Mouse (Mus musculus): ENCODE data around the gene Dpm3. TPM values are rescaled to one million over a fixed set of nuclear protein-coding genes. Genes with fewer than 3 reads are reported as not detected.

Dpm3 gene
- total and polyA plus RNA-seq, 2 experiments from 2014 or later, result 97.8 to 347 TPM

DNA sequence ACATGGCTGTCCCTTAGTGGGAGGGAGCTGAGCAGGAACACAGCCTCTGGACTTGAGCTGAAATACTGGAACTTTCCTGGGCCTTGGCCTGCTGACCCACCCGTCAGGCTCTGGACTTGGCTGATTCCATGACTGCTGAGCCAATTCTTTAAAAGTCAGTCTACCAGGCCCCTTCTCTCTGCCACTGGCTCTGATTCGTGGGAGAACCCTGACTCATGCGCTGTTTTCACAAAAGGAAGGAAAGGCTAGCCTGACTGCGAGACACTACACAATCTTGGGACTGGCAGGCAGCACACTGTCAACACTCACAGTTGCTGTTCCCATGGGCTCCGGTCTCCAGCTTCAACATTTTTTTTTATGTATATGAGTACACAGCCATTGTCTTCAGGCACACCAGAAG is 3.0 kb upstream of the Dpm3 start:
- H3K27me3 ChIP-seq (ENCODE audit: insufficient read depth, low read length), result no peaks in the 10 kb centered on the region
- no peak overlapping the region for H3K4me2 ChIP-seq (ENCODE audit: low read depth, low read length)
- 76% methylated on average over 5 of the region's 5 CpGs for WGBS
- H3K9ac ChIP-seq (replicated peaks; ENCODE audit: low read length), result no peak overlapping the region
- H3K27ac ChIP-seq, result no peak overlapping the region
- 0 out of 2 replicates have a peak, but pooled peaks cover 3% of the 10 kb centered on the region for H3K4me1 ChIP-seq (ENCODE audit: insufficient read depth, low read length)
- H3K4me3 ChIP-seq (ENCODE audit: low read length), result no peak overlapping the region
- no peaks in the 10 kb centered on the region for H3K9me3 ChIP-seq (ENCODE audit: low read length)
- no peaks in the 10 kb centered on the region for H3K36me3 ChIP-seq (ENCODE audit: insufficient read depth, low read length)
- ATAC-seq (no peak), DNase-seq (ENCODE audit: low spot score) (no peak)
- no peak for TF ChIP-seq CTCF (IDR thresholded peaks at IDR 0.05; ENCODE audit: low read depth)

DNA sequence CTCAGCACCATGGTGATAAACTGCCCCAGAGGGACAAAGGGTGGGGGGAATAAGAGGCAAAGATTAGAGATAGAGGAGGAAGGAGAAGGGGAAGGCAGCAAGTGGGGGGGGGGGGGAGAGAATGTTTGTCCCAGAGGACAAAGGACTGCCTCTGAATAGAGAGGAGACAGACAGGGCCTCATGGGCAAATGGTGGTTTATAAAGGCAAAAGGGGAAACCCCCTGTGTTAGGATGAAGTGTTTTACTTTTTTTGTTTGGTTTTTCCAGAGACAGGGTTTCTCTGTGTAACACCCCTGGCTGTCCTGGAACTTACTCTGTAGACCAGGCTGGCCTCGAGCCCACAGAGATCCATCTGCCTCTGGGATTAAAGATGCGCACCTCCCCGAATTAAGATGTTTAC is 1.1 kb downstream of the Dpm3 start:
- Histone ChIP-seq H3K27ac (no peak overlapping the region), H3K4me2 (ENCODE audit: low read depth, low read length) (no peak overlapping the region), H3K9ac (replicated peaks; ENCODE audit: low read length) (no peak overlapping the region), H3K4me3 (ENCODE audit: low read length) (no peak overlapping the region), H3K27me3 (ENCODE audit: insufficient read depth, low read length) (no peaks in the 10 kb centered on the region), H3K36me3 (ENCODE audit: insufficient read depth, low read length) (no peaks in the 10 kb centered on the region), H3K4me1 (ENCODE audit: insufficient read depth, low read length) (no peaks in the 10 kb centered on the region), H3K9me3 (ENCODE audit: low read length) (no peaks in the 10 kb centered on the region)
- DNase-seq (ENCODE audit: low spot score) (no peak), ATAC-seq (no peak)
- TF ChIP-seq CTCF (IDR thresholded peaks at IDR 0.05; ENCODE audit: low read depth), result no peak
- WGBS, result 69% methylated on average over 3 of the region's 3 CpGs

DNA sequence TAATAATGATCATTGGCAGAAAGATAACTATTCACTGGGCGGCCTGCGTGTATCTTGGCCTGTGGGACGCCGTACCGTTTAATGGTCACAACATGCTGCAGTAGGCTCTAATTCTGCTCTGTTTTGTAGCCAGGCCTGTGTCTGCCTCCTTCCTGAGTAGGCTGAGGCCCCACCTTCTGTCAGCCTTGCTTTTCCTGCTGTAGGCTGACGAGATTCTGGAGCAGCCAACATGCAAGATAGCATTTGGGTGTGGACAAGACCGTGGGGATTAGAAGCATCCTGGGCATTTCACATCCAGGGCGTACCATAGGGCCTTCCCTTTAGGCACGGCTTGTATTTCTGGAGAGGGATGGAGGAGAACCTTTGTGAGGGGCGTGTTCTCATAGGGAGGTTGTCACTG is 3.3 kb downstream of the Dpm3 start:
- Histone ChIP-seq H3K9me3 (ENCODE audit: low read length) (no peaks in the 10 kb centered on the region), H3K27ac (no peak overlapping the region), H3K4me1 (ENCODE audit: insufficient read depth, low read length) (peaks cover 4% of the 10 kb centered on the region; the same call in 1 of the 2 replicates), H3K36me3 (ENCODE audit: insufficient read depth, low read length) (no peaks in the 10 kb centered on the region), H3K9ac (replicated peaks; ENCODE audit: low read length) (no peak overlapping the region), H3K4me2 (ENCODE audit: low read depth, low read length) (no peak overlapping the region), H3K4me3 (ENCODE audit: low read length) (no peak overlapping the region), H3K27me3 (ENCODE audit: insufficient read depth, low read length) (no peaks in the 10 kb centered on the region)
- WGBS, result 77% methylated on average over 10 of the region's 10 CpGs
- ATAC-seq (no peak), DNase-seq (ENCODE audit: low spot score) (no peak)
- TF ChIP-seq CTCF (IDR thresholded peaks at IDR 0.05; ENCODE audit: low read depth), result no peak

DNA sequence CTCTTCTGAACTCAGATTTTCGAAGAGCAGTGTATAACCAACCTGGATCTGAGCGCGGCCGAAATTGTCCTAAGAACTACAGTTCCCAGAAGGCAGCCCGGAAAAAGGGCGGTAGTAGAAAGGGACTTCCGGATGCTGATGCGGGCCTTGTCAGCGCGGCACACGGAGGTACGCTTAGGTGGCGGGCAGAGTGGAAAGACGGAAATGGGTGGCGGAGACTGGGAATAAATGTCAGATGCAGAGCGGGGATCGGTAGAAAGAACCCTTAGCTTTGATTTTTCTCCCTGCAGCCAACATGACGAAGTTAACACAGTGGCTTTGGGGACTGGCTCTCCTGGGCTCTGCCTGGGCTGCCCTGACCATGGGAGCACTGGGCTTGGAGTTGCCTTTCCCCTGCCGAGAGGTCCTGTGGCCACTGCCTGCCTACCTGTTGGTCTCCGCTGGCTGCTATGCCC is 7.3 kb downstream of the Dpm3 start:
- Histone ChIP-seq H3K9me3 (ENCODE audit: low read length) (no peaks in the 10 kb centered on the region), H3K9ac (replicated peaks; ENCODE audit: low read length) (peak overlapping the region; percentile 84), H3K27me3 (ENCODE audit: insufficient read depth, low read length) (no peaks in the 10 kb centered on the region), H3K27ac (peak overlapping the region; percentile 81; the same call in 1 of the 2 replicates), H3K4me3 (ENCODE audit: low read length) (peak overlapping the region; percentile 68), H3K4me2 (ENCODE audit: low read depth, low read length) (peak overlapping the region; percentile 99), H3K36me3 (ENCODE audit: insufficient read depth, low read length) (no peaks in the 10 kb centered on the region), H3K4me1 (ENCODE audit: insufficient read depth, low read length) (peaks cover 18% of the 10 kb centered on the region)
- ATAC-seq, result peak; percentile 89
- 0% methylated on average over 20 of the region's 20 CpGs for WGBS
- DNase-seq (ENCODE audit: low spot score), result peak; percentile 92
- TF ChIP-seq CTCF (IDR thresholded peaks at IDR 0.05; ENCODE audit: low read depth), result no peak

DNA sequence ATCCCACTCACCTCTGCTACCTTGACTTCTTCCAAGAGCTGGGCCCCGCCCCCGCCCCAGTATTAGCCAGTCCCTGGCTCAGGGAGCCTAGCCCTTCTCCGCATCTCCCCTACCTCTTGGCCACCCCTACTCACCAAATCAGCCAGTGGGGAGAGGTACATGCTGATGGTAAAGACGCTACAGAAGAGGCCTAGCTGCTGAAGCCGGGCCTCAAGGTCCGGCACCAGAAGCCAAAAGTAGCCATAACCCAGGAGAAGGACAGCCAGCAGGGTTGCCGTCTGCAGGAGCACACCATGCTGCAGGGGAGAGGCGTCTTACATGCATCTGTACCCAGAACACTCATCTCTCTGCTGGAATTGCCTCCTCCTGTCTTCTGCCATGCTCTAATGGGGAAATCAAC is 9.8 kb downstream of the Dpm3 start:
- Histone ChIP-seq H3K27ac (no peak overlapping the region), H3K4me2 (ENCODE audit: low read depth, low read length) (peak overlapping the region; percentile 68; the same call in 1 of the 2 replicates), H3K27me3 (ENCODE audit: insufficient read depth, low read length) (no peaks in the 10 kb centered on the region), H3K9ac (replicated peaks; ENCODE audit: low read length) (no peak overlapping the region), H3K9me3 (ENCODE audit: low read length) (no peaks in the 10 kb centered on the region), H3K4me1 (ENCODE audit: insufficient read depth, low read length) (peaks cover 18% of the 10 kb centered on the region), H3K36me3 (ENCODE audit: insufficient read depth, low read length) (no peaks in the 10 kb centered on the region), H3K4me3 (ENCODE audit: low read length) (no peak overlapping the region)
- ATAC-seq (no peak), DNase-seq (ENCODE audit: low spot score) (no peak)
- no peak for TF ChIP-seq CTCF (IDR thresholded peaks at IDR 0.05; ENCODE audit: low read depth)
- 57% methylated on average over 8 of the region's 8 CpGs for WGBS

DNA sequence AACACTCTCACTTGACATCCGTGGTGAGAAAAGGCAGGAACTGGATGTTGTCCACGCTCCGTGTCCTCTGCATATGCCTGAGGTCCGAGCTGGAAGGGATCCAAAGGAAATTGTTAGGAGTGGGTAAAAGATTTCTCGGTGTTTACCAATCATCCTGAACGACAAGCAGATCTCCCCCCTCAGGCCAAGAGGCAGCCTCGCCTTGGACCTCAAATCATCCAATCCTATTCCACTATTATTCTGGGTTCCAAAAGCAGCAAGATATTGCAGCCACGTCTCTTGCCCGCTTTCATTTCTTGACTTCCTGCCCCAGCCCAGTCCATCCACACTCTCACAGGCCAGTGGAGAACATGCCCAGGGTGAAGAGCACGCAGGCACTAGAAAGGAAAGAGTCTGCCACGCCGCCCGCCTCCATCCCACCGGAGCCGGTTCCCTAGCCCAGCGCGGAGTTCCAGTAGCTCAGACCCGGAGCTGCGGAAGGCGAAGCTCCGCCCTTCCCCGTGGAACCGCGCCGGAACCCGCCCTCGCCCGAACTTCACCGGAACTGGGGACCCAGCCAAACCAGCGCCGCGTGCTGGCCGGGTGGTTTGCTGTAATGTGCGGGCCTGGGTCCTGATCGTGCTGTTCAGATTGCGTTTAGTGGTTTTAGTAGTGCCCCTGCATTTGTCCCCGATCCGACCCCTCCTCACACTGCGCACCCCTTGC is 11.0 kb downstream of the Dpm3 start, which contains the start of gene Slc50a1:
Gene Slc50a1 (minus strand): TSS at position 520 of the 705 bp plus-strand sequence.
- Histone ChIP-seq H3K9ac (replicated peaks; ENCODE audit: low read length) (peak within 1 kb of the TSS; percentile 59), H3K36me3 (ENCODE audit: insufficient read depth, low read length) (no peaks in the 10 kb centered on the region), H3K9me3 (ENCODE audit: low read length) (no peaks in the 10 kb centered on the region), H3K4me3 (ENCODE audit: low read length) (peak within 1 kb of the TSS; percentile 58), H3K27me3 (ENCODE audit: insufficient read depth, low read length) (no peaks in the 10 kb centered on the region), H3K27ac (peak within 1 kb of the TSS; percentile 86), H3K4me1 (ENCODE audit: insufficient read depth, low read length) (peaks cover 18% of the 10 kb centered on the region), H3K4me2 (ENCODE audit: low read depth, low read length) (peak within 1 kb of the TSS; percentile 68)
- peak; percentile 68 for TF ChIP-seq CTCF (IDR thresholded peaks at IDR 0.05; ENCODE audit: low read depth)
- peak; percentile 87 for DNase-seq (ENCODE audit: low spot score)
- 1% methylated on average over 39 of the region's 39 CpGs for WGBS
- ATAC-seq, result peak; percentile 64

DNA sequence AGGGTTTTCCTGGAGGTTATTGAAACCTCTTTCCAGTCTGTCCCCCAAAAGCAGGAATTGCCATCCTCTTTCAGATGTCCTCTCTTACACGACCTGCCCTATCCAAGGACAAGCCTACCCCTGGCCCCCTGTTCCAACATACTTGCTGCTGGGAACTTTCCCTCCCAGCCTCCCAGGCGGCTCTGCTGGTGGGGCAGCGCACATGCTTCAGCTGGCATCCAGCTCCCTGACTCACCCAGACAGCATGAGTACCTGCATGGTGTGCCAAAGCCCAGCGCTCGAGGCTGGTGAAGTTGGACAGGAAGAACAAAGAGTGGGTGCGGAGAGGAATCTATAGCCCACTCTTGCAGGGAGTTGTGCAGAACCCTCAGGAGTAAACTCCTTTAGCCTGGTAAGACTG is 11.7 kb downstream of the Dpm3 start:
- no peaks in the 10 kb centered on the region for H3K36me3 ChIP-seq (ENCODE audit: insufficient read depth, low read length)
- peak overlapping the region; percentile 68 for H3K4me2 ChIP-seq (ENCODE audit: low read depth, low read length)
- H3K27me3 ChIP-seq (ENCODE audit: insufficient read depth, low read length), result no peaks in the 10 kb centered on the region
- WGBS, result 41% methylated on average over 6 of the region's 6 CpGs
- H3K27ac ChIP-seq, result peak overlapping the region; percentile 86
- H3K9me3 ChIP-seq (ENCODE audit: low read length), result no peaks in the 10 kb centered on the region
- H3K4me3 ChIP-seq (ENCODE audit: low read length), result peak overlapping the region; percentile 58; the same call in 1 of the 2 replicates
- H3K9ac ChIP-seq (replicated peaks; ENCODE audit: low read length), result peak overlapping the region; percentile 59; the same call in 1 of the 2 replicates
- no peak for TF ChIP-seq CTCF (IDR thresholded peaks at IDR 0.05; ENCODE audit: low read depth)
- DNase-seq (ENCODE audit: low spot score) (peak; percentile 18), ATAC-seq (no peak)
- peaks cover 18% of the 10 kb centered on the region for H3K4me1 ChIP-seq (ENCODE audit: insufficient read depth, low read length)

All from hindbrain, postnatal 0 days (tissue).